Mouse (Mus musculus) erythroblast, embryonic 14.5 days (primary cell): Measurements from ENCODE around the gene Ddias. TPM values are rescaled to one million over a fixed set of nuclear protein-coding genes. Genes with fewer than 3 reads are reported as not detected.

ENCODE experiments used
- H3K27me3 ChIP-seq: 2 replicates; pipeline ENCODE4 v1.6.1; 2012; ENCODE audit warnings: inconsistent platforms; ENCODE audit not compliant: control insufficient read depth
- H3K36me3 ChIP-seq: 2 replicates; pipeline ENCODE4 v1.6.1; 2012; ENCODE audit warnings: mild to moderate bottlenecking, inconsistent platforms; ENCODE audit not compliant: control insufficient read depth
- H3K4me1 ChIP-seq: 2 replicates; pipeline ENCODE4 v1.6.1; 2012; ENCODE audit warnings: inconsistent platforms; ENCODE audit not compliant: control insufficient read depth
- H3K4me3 ChIP-seq: replicated peaks from 2 replicates; pipeline ENCODE3; 2012; ENCODE audit warnings: moderate library complexity, mild to moderate bottlenecking, inconsistent platforms
- H3K9me3 ChIP-seq: 2 replicates; pipeline ENCODE4 v1.6.1; 2012; ENCODE audit warnings: low read length, inconsistent platforms, mixed read lengths; ENCODE audit not compliant: control insufficient read depth
- GATA1 ChIP-seq: IDR thresholded peaks from 2 replicates; pipeline ENCODE4 v1.6.1; 2012; ENCODE audit warnings: low read length, inconsistent platforms, mixed read lengths
- TAL1 ChIP-seq: IDR thresholded peaks from 3 replicates; pipeline ENCODE4 v1.6.1; 2012; ENCODE audit warnings: low read length, inconsistent platforms, mixed read lengths
- polyA plus RNA-seq: library from polyadenylated mRNA; stranded (reverse); fragments of >175 nt; gene quantifications from 2 replicates; pipeline ENCODE4 v1.2.3, GENCODE M21; 2012

Gene Ddias
- polyA plus RNA-seq, 1 experiment = 0.55 TPM

DNA sequence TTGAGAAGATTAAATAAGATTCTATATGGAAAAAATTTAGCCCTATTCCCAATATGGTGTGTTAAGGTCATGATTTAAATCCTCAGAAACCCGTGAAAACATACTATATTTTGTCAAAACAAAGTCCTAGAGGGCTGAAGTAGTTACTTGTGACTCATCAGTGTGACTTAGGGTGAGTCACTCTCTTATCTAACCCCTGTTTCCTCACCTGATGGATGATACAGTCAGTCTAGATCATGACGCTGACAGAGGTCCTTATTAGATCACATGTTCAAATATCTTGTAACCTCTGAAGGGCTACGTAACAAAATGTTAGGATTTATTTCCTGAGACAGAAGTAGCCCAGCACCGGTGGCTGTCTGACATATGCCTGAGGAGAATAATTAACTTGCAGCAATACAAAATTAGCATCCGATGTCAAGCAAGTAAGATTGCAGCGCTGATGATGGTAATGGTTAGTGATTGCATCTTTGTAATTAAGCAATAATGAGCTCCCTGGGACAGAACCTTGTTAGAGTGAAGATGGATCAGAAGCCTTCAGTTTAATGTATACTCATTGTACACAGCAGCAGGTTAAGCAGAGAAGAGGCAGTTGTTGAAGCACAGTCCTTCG is 62.3 kb downstream of the Ddias start:
- Histone ChIP-seq H3K9me3 (no peaks in the 10 kb centered on the region), H3K4me3 (no peak overlapping the region), H3K27me3 (no peaks in the 10 kb centered on the region), H3K36me3 (no peaks in the 10 kb centered on the region), H3K4me1 (no peaks in the 10 kb centered on the region)
- TF ChIP-seq GATA1 (no peak), TAL1 (no peak)

Other genes starting within 250 kb of the Ddias start
- gene Ankrd42, start 237.1 kb downstream of the Ddias start, polyA plus RNA-seq = 0.02 and 0.03 TPM in 2 replicates
- gene Pcf11, start 204.3 kb downstream of the Ddias start, polyA plus RNA-seq = 5.5 and 6.1 TPM in 2 replicates
- gene Rab30, start 132.6 kb downstream of the Ddias start, polyA plus RNA-seq = 0.09 and 0.18 TPM in 2 replicates
- gene Prcp, start 223 bp upstream of the Ddias start, polyA plus RNA-seq = 1.4 and 2.6 TPM in 2 replicates
- not detected in 2 replicates for gene Fam181b, start 205.6 kb upstream of the Ddias start, polyA plus RNA-seq